Mouse (Mus musculus) testis, adult 2 months (tissue): Measurements from ENCODE around the gene Thsd4. TPM values are rescaled to one million over a fixed set of nuclear protein-coding genes. Genes with fewer than 3 reads are reported as not detected.

Experiments used
- H3K27ac ChIP-seq: fragments of 200-500 bp; 2 replicates; pipeline ENCODE4 v1.5.1; 2012; ENCODE audit warnings: low read depth, low read length; ENCODE audit not compliant: control insufficient read depth, insufficient read depth
- H3K27me3 ChIP-seq: fragments of 200-500 bp; 2 replicates; pipeline ENCODE4 v1.6.1; 2012; ENCODE audit warnings: mild to moderate bottlenecking, low read length, moderate library complexity; ENCODE audit not compliant: control insufficient read depth, insufficient read depth
- H3K36me3 ChIP-seq: fragments of 200-500 bp; 2 replicates; pipeline ENCODE4 v1.6.1; 2012; ENCODE audit warnings: mild to moderate bottlenecking, low read length; ENCODE audit not compliant: control insufficient read depth, insufficient read depth
- H3K4me1 ChIP-seq: fragments of 200-500 bp; 2 replicates; pipeline ENCODE4 v1.6.1; 2012; ENCODE audit warnings: low read length; ENCODE audit not compliant: control insufficient read depth, insufficient read depth
- H3K4me3 ChIP-seq: fragments of 200-500 bp; 2 replicates; pipeline ENCODE4 v1.5.1; 2012; ENCODE audit warnings: low read depth, mild to moderate bottlenecking, low read length, moderate library complexity, mixed read lengths; ENCODE audit not compliant: control insufficient read depth
- CTCF ChIP-seq: fragments of 200-500 bp; IDR thresholded peaks from 2 replicates; pipeline ENCODE4 v1.5.1; 2012; ENCODE audit warnings: low read depth, mild to moderate bottlenecking, inconsistent platforms, low read length, moderate library complexity; ENCODE audit not compliant: control insufficient read depth, insufficient read depth, insufficient replicate concordance
- POLR2A ChIP-seq: fragments of 200-500 bp; IDR thresholded peaks from 2 replicates; pipeline ENCODE4 v1.6.1; 2012; ENCODE audit warnings: low read depth, mild to moderate bottlenecking, inconsistent platforms, low read length, moderate library complexity; ENCODE audit not compliant: control insufficient read depth
- polyA plus RNA-seq: library from polyadenylated mRNA; depleted of rRNA; stranded (reverse); fragments of >200 nt; gene quantifications from 2 replicates; pipeline ENCODE4 v1.2.3, GENCODE M21; 2012

Thsd4 gene
- polyA plus RNA-seq, 1 experiment, result 1.4 TPM

DNA sequence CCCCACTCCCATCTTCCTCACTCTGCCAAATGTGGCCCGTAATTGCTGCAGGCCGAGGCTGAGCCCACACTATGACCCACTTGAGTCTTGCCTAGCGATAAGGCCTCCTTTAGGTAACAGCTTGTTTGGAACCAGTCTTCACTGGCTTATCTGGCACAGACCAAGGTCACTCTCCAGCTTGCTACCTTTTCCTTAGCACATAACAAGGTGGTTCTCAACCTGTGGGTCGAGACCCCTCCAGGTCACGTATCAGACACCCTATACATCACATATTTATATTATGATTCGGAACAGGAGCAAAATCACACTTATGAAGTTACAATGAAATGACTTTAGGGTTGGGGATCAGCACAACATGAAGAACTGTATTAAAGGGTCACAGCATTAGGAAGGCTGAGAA is 495.9 kb downstream of the Thsd4 start:
- no peak overlapping the region for H3K4me3 ChIP-seq
- no peaks in the 10 kb centered on the region for H3K4me1 ChIP-seq
- TF ChIP-seq POLR2A (no peak), CTCF (no peak)
- no peak overlapping the region for H3K27ac ChIP-seq
- H3K27me3 ChIP-seq, result no peaks in the 10 kb centered on the region
- no peaks in the 10 kb centered on the region for H3K36me3 ChIP-seq

DNA sequence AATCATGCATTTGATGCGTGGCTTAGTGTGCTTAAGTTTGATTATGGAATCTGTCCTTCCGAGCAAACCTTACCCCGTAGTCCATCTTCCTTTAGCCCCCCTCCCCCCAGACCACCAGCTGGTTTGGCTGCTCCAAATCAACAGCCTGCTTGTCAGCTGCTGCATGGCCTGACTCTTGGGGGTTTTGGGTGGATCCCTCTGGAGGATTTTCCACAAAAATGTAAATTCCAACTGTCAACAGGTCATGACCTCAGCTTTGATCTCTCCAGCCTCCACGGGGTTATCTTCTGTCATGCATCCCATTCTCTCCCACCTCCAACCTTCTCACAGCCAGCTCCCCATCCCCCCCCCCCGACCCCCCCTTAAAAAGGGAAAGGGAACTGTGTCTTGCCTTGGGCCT is 496.9 kb downstream of the Thsd4 start:
- no peak overlapping the region for H3K27ac ChIP-seq
- H3K4me1 ChIP-seq, result no peaks in the 10 kb centered on the region

DNA sequence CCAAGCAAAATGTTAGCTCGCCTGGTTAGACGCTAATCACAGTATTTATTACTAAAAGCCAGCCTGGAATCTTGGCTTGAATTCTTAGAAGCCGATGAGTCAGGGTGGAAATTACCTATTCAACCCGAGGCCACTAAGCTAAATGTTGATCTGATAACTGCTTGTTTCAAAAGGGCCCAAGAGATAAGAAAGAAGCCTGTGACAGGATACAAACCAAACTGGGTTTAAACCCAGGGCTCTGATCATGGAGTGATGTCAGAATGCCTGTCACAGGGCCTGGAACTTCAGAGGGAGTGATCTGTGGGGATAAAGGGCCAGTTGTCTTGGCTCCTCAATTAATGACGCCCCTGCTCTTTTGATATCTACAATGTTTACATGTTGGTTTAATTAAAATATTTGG is 497.3 kb downstream of the Thsd4 start:
- H3K36me3 ChIP-seq, result no peaks in the 10 kb centered on the region
- no peak for TF ChIP-seq POLR2A
- TF ChIP-seq CTCF, result no peak
- H3K4me3 ChIP-seq, result no peak overlapping the region
- H3K27ac ChIP-seq, result no peak overlapping the region
- H3K4me1 ChIP-seq, result no peaks in the 10 kb centered on the region
- H3K27me3 ChIP-seq, result no peaks in the 10 kb centered on the region

More for the DNA sequence above, 496.9 kb downstream of the Thsd4 start:
- TF ChIP-seq CTCF (no peak), POLR2A (no peak)
- Histone ChIP-seq H3K27me3 (no peaks in the 10 kb centered on the region), H3K36me3 (no peaks in the 10 kb centered on the region), H3K4me3 (no peak overlapping the region)

DNA sequence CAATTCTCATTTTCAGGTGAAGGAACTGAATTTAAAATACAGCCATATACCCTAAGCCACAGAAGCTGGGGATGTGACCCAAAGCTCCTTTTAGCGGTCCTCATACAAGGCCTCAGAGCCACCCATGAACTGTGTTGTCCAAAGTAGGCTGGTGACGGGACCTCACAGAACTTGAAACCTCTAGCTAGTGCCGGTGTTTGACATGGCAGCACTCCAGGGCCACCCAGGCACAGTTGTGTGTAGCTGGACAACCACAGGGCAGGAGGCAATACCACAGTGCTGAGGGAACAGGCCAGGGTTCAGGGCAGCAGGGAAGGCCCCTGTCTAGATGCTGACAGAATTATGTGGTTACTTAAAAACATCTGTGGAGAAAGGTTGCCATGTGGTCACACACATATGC is 499.5 kb downstream of the Thsd4 start:
- no peak overlapping the region for H3K4me3 ChIP-seq
- no peak overlapping the region for H3K27ac ChIP-seq
- no peaks in the 10 kb centered on the region for H3K36me3 ChIP-seq
- no peaks in the 10 kb centered on the region for H3K4me1 ChIP-seq
- TF ChIP-seq POLR2A (no peak), CTCF (no peak)
- H3K27me3 ChIP-seq, result no peaks in the 10 kb centered on the region

DNA sequence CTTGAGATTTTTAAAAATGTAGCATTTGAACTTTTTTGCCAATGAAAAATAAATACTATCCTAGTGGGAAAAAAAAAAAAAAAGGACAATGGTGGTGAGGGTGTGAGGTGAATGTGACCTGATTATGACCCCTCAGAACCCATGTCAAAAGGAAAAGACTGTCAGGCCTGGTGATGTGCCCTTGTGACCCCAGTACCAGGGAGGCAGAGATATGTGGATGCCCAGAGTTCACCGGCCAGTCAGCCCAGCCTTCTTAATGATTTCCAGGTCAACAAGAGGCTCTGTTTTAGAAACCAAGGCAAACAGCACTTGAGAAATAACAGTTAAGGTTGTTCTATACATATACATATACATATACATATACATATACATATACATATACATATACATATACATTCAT is 501.4 kb downstream of the Thsd4 start:
- no peak overlapping the region for H3K27ac ChIP-seq
- H3K27me3 ChIP-seq, result no peaks in the 10 kb centered on the region
- H3K4me3 ChIP-seq, result no peak overlapping the region
- TF ChIP-seq CTCF (no peak), POLR2A (no peak)
- no peaks in the 10 kb centered on the region for H3K36me3 ChIP-seq
- H3K4me1 ChIP-seq, result no peaks in the 10 kb centered on the region

DNA sequence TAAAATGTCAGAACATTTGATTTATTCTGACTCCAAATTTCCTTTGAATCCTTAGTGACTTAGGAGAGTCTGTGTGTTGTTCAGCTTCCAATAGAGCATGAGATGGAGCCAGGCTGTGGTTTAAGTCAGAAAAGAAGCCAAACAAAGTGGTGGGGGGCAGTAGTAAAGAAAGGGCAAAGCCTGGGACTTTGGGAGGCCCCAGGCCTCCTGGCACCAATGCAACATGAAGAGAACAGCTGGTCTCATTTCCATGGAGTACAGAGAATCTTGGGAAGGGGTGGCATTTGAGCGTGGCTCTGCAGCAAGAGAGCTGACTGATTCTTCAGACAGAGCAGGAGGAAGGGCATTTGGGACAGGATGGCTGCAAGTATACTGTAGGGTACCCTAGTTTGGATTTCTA is 511.6 kb downstream of the Thsd4 start:
- no peak for TF ChIP-seq CTCF
- no peak for TF ChIP-seq POLR2A
- Histone ChIP-seq H3K27ac (no peak overlapping the region), H3K36me3 (no peaks in the 10 kb centered on the region), H3K4me3 (no peak overlapping the region; the same call in 1 of the 2 replicates), H3K27me3 (no peaks in the 10 kb centered on the region), H3K4me1 (no peaks in the 10 kb centered on the region)

DNA sequence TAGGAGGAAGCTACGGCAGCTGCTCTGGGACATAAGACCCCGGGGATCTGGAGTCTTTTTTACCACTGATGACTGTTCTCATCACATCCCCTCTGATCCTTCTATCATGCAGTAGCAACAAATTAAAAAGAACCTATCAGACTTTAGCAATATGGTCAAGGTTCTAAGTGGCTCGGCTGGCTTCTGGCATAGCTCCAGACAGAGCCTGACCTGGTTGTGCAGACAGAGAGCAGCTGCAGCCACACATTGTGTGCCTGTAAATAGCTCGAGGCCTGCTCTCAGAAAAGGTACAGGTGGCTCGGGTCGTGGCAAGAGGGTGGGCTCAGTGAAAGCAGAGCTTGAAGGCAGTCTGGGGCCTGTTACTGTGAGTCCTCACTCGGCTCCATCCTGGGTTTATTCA is 512.9 kb downstream of the Thsd4 start:
- no peak for TF ChIP-seq POLR2A
- H3K27ac ChIP-seq, result no peak overlapping the region
- no peaks in the 10 kb centered on the region for H3K27me3 ChIP-seq

DNA sequence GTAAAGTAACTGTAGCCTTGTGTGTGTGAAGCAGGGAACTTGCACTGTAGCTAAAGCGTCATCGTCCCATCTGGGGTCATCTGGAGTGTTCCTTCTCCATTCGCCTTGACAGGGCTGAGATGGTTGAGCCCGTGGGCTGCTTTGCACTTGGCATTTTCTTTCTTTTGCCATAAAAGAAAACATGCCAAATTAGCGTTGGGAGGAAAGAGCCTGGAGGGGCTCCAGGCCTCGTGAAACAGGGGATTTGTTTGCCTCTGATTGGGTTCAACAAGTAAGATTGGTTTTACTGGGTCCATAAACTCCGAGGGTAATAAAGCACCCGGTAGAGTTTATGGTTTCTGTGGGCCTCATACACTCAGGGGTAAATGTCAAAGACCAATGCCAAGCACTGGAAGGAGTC is 519.5 kb downstream of the Thsd4 start:
- TF ChIP-seq POLR2A (no peak), CTCF (no peak)
- no peaks in the 10 kb centered on the region for H3K27me3 ChIP-seq
- H3K4me1 ChIP-seq, result no peaks in the 10 kb centered on the region
- H3K36me3 ChIP-seq, result no peaks in the 10 kb centered on the region
- no peak overlapping the region for H3K4me3 ChIP-seq
- no peak overlapping the region for H3K27ac ChIP-seq

More for the DNA sequence above, 512.9 kb downstream of the Thsd4 start:
- Histone ChIP-seq H3K4me1 (no peaks in the 10 kb centered on the region), H3K36me3 (no peaks in the 10 kb centered on the region), H3K4me3 (no peak overlapping the region)
